Mouse (Mus musculus) heart, postnatal 25 days (tissue): ENCODE results near the gene Sp140. TPM values are rescaled to one million over a fixed set of nuclear protein-coding genes. Genes with fewer than 3 reads are reported as not detected.
"Not testable (repeated sequence)": the region's sequence is repeated elsewhere in the genome, so short reads cannot be mapped to it uniquely, and the experiment has no call there.

Experiments
- DNase-seq: peaks from one replicate; pipeline ENCODE4 v3.0.0; 2022; ENCODE audit warnings: low spot score
- intact Hi-C: fragments of 180-260 bp; cut with DNase I; formaldehyde crosslinking; loops from one replicate; pipeline ENCODE4 v1.15.1; 2025
- total RNA-seq, 2 experiments: library from RNA; stranded (reverse); gene quantifications; 2 replicates each; pipeline ENCODE4 v1.2.3; 2021

Sp140 gene
- total RNA-seq, 2 experiments from 2014 or later = 1.7 to 2.9 TPM

GRCm38 (mm10) chr1:85636936-85637335 lies 36.8 kb downstream of the Sp140 start:
- DNase-seq, intact Hi-C loops: not testable (repeated sequence)

GRCm38 (mm10) chr1:85638144-85638543 lies 38.0 kb downstream of the Sp140 start:
- DNase-seq, intact Hi-C loops: not testable (repeated sequence)

- DNase-seq, intact Hi-C loops: not testable (repeated sequence)
Observed at GRCm38 (mm10) chr1:85649881-85650280, 49.7 kb downstream of the Sp140 start, which contains the start of gene Sp100. Sp100 (plus strand) TSS chr1:85649988.

- DNase-seq, intact Hi-C loops: not testable (repeated sequence)
Observed at GRCm38 (mm10) chr1:85650524-85650923, 50.3 kb downstream of the Sp140 start.

GRCm38 (mm10) chr1:85651770-85652275 lies 51.6 kb downstream of the Sp140 start:
- intact Hi-C loops, DNase-seq: not testable (repeated sequence)

DNA sequence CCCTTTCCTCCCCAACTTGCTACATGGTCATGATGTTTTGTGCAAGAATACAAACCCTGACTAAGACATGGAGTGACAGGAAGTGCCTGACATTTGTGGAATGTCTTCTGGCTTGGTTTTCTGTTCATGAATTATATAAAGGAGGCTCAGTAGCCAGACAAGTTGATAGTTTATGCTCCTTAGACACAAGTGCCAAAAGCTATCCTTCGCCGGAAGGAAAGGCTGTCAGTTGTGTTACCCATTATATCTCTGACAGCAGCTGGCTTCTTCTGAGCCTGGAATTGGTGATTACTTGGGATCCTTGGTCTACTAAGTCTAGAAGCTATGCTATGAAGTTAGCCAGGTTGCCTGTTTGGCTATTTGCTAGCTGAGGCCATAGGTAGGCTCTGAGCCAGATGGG lies 57.0 kb downstream of the Sp140 start:
- intact Hi-C loops = not testable (repeated sequence)

DNA sequence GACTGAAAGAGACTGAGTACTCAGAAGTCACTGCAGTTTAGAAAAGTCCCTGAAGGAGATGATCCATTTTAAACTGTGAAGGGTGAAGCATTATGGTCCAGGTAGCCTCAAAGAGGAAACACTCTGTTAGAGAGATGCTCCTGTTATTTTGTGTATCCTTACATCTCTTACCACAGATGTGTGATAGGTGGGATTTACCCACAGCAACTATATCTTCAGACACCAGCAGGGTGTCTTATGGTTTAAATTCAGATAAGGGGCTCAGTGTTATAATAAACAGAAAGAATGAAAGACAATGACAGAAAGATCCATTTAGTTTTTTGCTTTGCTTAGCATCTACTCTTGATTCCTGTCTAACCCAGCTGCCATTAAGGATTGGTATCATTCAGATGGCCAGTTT lies 64.1 kb downstream of the Sp140 start:
- intact Hi-C loops = no loop called here
- DNase-seq = no peak

More for the DNA sequence above, 57.0 kb downstream of the Sp140 start:
- not testable (repeated sequence) for DNase-seq

- no peak for DNase-seq
- intact Hi-C loops = no loop called here
Observed at GRCm38 (mm10) chr1:85680226-85680625, 80.0 kb downstream of the Sp140 start.

DNA sequence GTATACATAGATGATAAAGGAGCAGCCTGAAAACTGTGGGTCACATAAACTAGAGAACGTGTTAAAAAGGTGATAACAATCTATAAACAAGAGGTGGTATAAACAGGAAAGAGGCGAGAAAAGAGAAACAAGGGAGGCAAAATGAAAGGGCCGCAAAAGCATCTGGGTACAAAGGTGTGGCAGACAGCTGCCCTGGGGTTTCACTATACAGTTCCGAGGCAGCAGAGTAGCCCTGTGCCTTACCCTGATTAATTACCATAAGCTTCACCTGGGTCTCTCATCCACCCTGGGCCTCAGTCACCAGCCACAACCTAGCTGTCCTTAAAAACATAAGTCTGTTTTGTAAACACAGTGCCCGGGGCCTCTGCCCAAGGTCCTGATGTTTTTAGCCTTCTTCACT lies 86.5 kb downstream of the Sp140 start:
- no peak for DNase-seq
- intact Hi-C loops = no loop called here

- intact Hi-C loops = no loop called here
- DNase-seq = no peak
Observed at GRCm38 (mm10) chr1:85687346-85687745, 87.2 kb downstream of the Sp140 start.

GRCm38 (mm10) chr1:85690544-85690943 lies 90.4 kb downstream of the Sp140 start:
- intact Hi-C loops = no loop called here
- no peak for DNase-seq

DNA sequence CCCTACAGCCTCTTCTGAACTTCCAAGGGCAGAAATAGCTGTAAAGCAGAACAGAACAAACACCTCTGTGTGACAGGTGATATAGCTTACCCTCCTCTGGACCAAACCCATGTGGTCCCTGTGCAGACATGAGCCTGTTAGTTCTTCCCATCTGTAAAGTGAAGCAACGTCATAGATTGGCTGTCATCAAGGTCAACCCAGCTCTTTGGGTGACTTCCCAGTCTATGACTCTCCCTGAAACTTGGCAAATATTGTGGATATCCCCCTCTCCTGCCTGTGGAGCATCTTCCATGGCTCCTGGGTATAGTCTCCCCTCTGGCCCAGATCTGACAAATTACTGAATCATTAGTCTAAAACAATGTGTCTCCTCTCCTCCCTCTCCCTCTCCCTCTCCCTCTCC lies 92.1 kb downstream of the Sp140 start:
- intact Hi-C loops = no loop called here
- DNase-seq = no peak

DNA sequence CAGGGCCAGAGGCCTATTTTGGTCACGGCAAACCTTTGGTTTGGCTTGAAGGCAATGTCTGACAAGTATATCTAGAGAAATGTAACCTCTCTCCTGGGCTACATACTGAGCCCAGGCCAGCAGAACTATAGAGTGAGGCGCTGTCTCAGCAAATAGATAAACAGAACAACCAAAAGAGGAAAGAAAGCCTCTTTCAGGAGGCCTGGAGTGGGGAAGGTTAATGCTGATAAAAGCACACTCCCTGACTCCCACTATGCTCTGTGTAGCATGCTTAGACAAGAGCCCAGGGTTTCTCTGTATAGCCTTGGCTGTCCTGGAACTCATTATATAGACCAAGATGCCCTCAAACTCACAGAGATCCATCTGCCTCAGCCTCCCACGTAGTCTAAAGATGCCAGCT lies 93.1 kb downstream of the Sp140 start:
- intact Hi-C loops = no loop called here
- no peak for DNase-seq

Other genes with a start within 250 kb of the Sp140 start
- gene G530012D18Rik, start 24.7 kb upstream of the Sp140 start, total RNA-seq = not detected
- 1 to 10 TPM; 3.0 to 3.5 TPM for gene Sp110, start 1.6 kb upstream of the Sp140 start, total RNA-seq
- gene Sp100, start 49.6 kb downstream of the Sp140 start, total RNA-seq = 10 to 100 TPM; 17.9 to 20.2 TPM
- gene A630001G21Rik, start 178.3 kb downstream of the Sp140 start, total RNA-seq = under 1 TPM; 0.21 to 0.31 TPM
- gene Cab39, start 193.1 kb downstream of the Sp140 start, total RNA-seq = 100 to 1,000 TPM; 107 to 112 TPM